Mouse (Mus musculus) liver, embryonic 11.5 days (tissue): ENCODE results near the gene Vmn1r14. TPM values are rescaled to one million over a fixed set of nuclear protein-coding genes. Genes with fewer than 3 reads are reported as not detected.
"Not testable (repeated sequence)": the region's sequence is repeated elsewhere in the genome, so short reads cannot be mapped to it uniquely, and the experiment has no call there.

Experiments used
- ATAC-seq: fragments of 200-750 bp; cut with Nextera tagmentation; replicated peaks from 2 replicates; pipeline ENCODE4 v1.8.0; 2017; ENCODE audit warnings: moderate number of reproducible peaks, mild to moderate bottlenecking, moderate TSS enrichment, moderate library complexity; ENCODE audit not compliant: low FRiP score
- DNase-seq: peaks from one replicate; pipeline ENCODE4 v3.0.0-alpha.2; 2017; ENCODE audit warnings: low spot score
- H3K27ac ChIP-seq: fragments of 300-500 bp; sonication (generic); 2 replicates; pipeline ENCODE4 v1.5.1; 2014; ENCODE audit warnings: mild to moderate bottlenecking, low read depth, low read length, control low read depth
- H3K27me3 ChIP-seq: fragments of 300-500 bp; sonication (generic); replicated peaks from 2 replicates; pipeline ENCODE4 v1.6.1; 2014; ENCODE audit warnings: low read length, mixed read lengths; ENCODE audit not compliant: control insufficient read depth, insufficient read depth
- H3K36me3 ChIP-seq: fragments of 300-500 bp; sonication (generic); 2 replicates; pipeline ENCODE4 v1.6.1; 2014; ENCODE audit warnings: mild to moderate bottlenecking, low read length, moderate library complexity, mixed read lengths; ENCODE audit not compliant: control insufficient read depth, insufficient read depth
- H3K4me1 ChIP-seq: fragments of 300-500 bp; sonication (generic); replicated peaks from 2 replicates; pipeline ENCODE4 v1.6.1; 2014; ENCODE audit warnings: low read length, mixed read lengths; ENCODE audit not compliant: control insufficient read depth, insufficient read depth
- H3K4me2 ChIP-seq: fragments of 300-500 bp; sonication (generic); 2 replicates; pipeline ENCODE4 v1.6.1; 2014; ENCODE audit warnings: mild to moderate bottlenecking, control low read depth, moderate library complexity
- H3K4me3 ChIP-seq: fragments of 300-500 bp; sonication (generic); 2 replicates; pipeline ENCODE4 v1.5.1; 2014; ENCODE audit warnings: low read depth, low read length, control low read depth
- H3K9ac ChIP-seq: fragments of 300-500 bp; sonication (generic); 2 replicates; pipeline ENCODE4 v1.6.1; 2014; ENCODE audit warnings: low read depth, low read length, control low read depth
- H3K9me3 ChIP-seq: fragments of 300-500 bp; sonication (generic); 2 replicates; pipeline ENCODE4 v1.6.1; 2016; ENCODE audit warnings: low read length, inconsistent platforms, mixed read lengths; ENCODE audit not compliant: control insufficient read depth
- WGBS: fragments of 180-500 bp; shearing (Covaris S2); extraction: QIAGEN DNeasy Blood & Tissue Kit; methylation state at CpG from one replicate; pipeline ENCODE4 v1.1.7; 2014; 5-methylcytosine and 5-hydroxymethylcytosine counted together
- polyA plus RNA-seq: library from polyadenylated mRNA; unstranded; fragments of >200 nt; fragmentation: Nextera tagmentation; extraction: Ambion mirVana; gene quantifications from 2 replicates; pipeline ENCODE4 v1.2.1, GENCODE M21; 2014

Gene Vmn1r14
- polyA plus RNA-seq = not detected in 2 replicates

DNA sequence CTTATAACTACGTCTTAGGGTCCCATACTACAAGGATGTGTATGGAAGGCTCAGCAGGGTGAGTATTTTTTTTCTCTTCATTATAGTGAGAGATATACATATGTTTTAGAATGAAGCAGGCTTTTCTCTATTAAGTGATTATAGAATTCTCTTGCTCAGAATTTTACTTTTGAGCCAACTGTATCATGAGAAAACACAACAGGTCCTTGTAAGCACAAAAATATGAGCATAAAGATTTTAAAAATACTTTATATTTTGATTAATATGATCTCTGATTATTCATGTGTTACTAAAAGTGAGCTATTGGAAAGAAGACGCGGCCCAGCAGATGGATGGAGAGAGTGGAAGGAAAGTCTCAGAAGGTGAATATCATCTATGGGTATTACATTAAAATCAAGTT is at the start of gene Vmn1r14:
TSS of gene Vmn1r14 (plus strand) at position 301 of the 400 bp plus-strand sequence.
- H3K9ac ChIP-seq = no peak within 1 kb of the TSS
- no peak within 1 kb of the TSS for H3K4me2 ChIP-seq
- H3K36me3 ChIP-seq = no peaks in the 10 kb centered on the region
- H3K27me3 ChIP-seq = no peaks in the 10 kb centered on the region
- ATAC-seq (no peak), DNase-seq (no peak)
- no peak within 1 kb of the TSS for H3K27ac ChIP-seq
- H3K4me3 ChIP-seq = no peak within 1 kb of the TSS
- WGBS = 92% methylated on average over 3 of the region's 3 CpGs
- no peaks in the 10 kb centered on the region for H3K9me3 ChIP-seq
- H3K4me1 ChIP-seq = no peaks in the 10 kb centered on the region

DNA sequence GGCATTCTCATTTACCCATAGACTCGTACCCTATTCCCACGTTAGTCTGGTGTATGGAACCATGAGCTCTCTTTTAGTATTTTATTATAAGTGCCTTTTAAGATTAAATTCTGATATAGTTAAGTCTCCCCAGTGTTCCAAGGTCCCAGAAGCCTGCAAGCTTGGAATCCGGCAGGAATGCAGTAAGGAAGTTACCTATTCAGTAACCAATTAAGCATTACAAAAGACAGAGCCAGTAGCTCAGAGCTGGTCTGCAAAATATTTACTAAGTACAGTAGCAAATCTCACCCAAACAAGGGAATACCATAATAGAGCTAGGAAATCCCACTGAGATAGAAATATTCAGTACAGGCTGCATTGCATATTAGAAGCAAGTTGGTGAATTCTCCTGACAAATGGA is 41.5 kb upstream of the Vmn1r14 start:
- H3K27ac ChIP-seq, H3K9me3 ChIP-seq, H3K36me3 ChIP-seq, ATAC-seq, H3K4me1 ChIP-seq, H3K9ac ChIP-seq, H3K4me2 ChIP-seq, DNase-seq, H3K27me3 ChIP-seq, H3K4me3 ChIP-seq: not testable (repeated sequence)
- WGBS = 59% methylated on average over 3 of the region's 3 CpGs

DNA sequence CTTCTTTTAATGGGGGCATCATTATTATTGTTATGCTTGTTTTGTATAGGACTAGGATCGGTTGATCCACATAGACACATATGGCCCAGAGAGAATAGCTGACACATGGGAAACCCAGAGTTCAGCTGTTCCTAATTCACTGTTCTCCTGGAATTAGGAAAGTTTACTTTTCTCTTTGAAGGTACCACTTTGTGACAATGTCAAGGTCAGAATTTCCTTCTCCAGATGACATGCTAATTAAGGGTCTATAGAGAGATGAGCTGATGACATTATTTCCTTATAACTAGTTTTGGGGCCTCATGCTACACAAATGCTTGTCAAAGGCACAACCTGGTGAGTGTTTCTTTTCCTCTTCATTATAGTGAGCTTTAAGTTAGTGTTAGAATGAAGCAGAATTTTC is 28.5 kb upstream of the Vmn1r14 start, which contains the start of gene Vmn1r13:
TSS of gene Vmn1r13 (plus strand) at position 301 of the 400 bp plus-strand sequence.
- WGBS = 85% methylated on average over 1 of the region's 1 CpGs
- not testable (repeated sequence) for ATAC-seq, H3K27me3 ChIP-seq, H3K9ac ChIP-seq, H3K27ac ChIP-seq, DNase-seq, H3K4me1 ChIP-seq, H3K9me3 ChIP-seq, H3K4me3 ChIP-seq, H3K4me2 ChIP-seq, H3K36me3 ChIP-seq

DNA sequence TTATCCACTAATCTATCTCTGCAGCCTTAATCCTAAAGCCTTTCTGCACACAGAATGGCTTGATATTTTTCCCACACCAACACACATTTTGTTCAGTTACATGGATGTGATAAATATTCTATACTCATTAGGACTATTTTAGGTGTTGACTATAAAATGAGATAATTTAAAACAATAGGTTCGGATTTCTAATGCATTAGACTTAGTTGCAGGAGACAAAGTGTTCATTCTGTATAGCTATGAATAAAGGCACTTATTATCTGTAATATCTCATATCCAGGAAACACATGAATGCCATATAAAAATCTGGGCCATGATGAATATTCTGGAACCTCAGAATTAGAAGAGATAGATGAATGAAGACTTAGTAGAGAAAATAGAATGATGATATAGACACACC is 26.2 kb downstream of the Vmn1r14 start, which contains the start of gene Vmn1r15:
TSS of gene Vmn1r15 (plus strand) at position 301 of the 400 bp plus-strand sequence.
- Histone ChIP-seq H3K36me3 (no peaks in the 10 kb centered on the region), H3K27me3 (no peaks in the 10 kb centered on the region), H3K4me1 (no peaks in the 10 kb centered on the region), H3K4me3 (no peak within 1 kb of the TSS), H3K9ac (no peak within 1 kb of the TSS), H3K27ac (no peak within 1 kb of the TSS), H3K4me2 (no peak within 1 kb of the TSS), H3K9me3 (no peaks in the 10 kb centered on the region)
- ATAC-seq (no peak), DNase-seq (no peak)
- 65% methylated on average over 1 of the region's 1 CpGs for WGBS

DNA sequence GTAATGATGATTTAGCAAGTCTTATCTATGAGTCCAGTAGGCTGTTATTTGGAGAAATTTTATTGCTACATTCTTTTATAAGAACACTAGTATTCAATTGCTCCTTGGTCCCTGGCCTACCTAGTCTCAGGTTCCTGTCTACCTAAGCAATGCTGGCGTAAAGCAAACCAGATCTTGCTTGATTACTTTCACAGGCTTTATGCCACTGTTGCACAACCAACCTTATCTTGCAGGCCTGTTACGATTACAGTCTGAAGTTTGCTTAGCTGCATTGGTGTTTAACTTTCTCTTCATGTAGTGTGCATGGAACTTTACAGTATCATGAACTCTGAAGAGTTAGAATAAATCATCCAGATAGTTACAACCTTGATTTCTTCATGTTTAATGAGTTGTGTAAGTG is 29.5 kb downstream of the Vmn1r14 start:
- no peak overlapping the region for H3K4me2 ChIP-seq
- H3K27me3 ChIP-seq = no peaks in the 10 kb centered on the region
- no peak overlapping the region for H3K27ac ChIP-seq
- DNase-seq (no peak), ATAC-seq (no peak)
- no peaks in the 10 kb centered on the region for H3K36me3 ChIP-seq
- 68% methylated on average over 2 of the region's 2 CpGs for WGBS
- no peak overlapping the region for H3K9ac ChIP-seq
- H3K4me3 ChIP-seq = no peak overlapping the region
- H3K9me3 ChIP-seq = no peaks in the 10 kb centered on the region
- H3K4me1 ChIP-seq = no peaks in the 10 kb centered on the region

DNA sequence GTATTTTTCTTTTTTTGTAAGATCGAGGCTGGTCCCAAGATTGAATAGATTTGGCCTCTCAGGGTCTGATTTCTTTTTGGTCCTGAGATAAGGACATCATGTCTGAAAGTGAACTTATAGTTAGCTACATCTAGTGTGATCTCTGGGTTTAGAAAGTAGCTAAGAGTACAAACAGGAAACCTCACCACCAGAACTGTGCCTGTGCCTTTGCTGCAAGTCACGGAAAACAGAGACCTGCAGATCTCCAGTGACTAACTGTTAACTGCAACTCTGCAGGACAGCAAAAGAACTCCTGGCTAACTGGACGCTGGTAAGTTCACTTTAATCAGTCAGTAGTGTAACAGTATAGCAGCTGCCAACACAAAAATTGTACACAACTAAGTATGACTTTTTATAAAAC is 40.4 kb downstream of the Vmn1r14 start:
- Histone ChIP-seq H3K36me3 (no peaks in the 10 kb centered on the region), H3K9ac (no peak overlapping the region), H3K4me2 (no peak overlapping the region), H3K27me3 (no peaks in the 10 kb centered on the region), H3K4me1 (no peaks in the 10 kb centered on the region), H3K4me3 (no peak overlapping the region), H3K9me3 (no peaks in the 10 kb centered on the region), H3K27ac (no peak overlapping the region)
- ATAC-seq (no peak), DNase-seq (no peak)
- WGBS = 65% methylated on average over 3 of the region's 3 CpGs

DNA sequence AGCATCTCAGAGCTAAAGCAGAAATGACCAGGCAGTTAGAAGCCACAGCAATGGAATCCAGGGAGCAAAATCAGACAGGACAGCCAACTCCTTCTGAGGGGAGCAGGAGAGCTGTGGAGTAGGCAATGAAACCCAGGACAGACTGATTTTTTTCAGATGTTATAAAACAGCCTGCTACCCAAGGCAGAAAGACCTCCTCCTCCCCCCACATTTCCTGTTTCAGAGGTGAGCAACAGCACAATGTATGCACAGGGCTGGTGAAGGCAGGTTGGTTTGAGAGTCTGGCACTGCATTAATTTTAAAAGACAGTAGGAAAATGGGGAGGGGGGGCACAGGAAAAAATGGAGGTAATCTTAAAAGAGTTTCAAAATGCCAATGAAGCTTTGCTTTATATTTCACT is 41.0 kb downstream of the Vmn1r14 start:
- Histone ChIP-seq H3K27ac (no peak overlapping the region), H3K27me3 (no peaks in the 10 kb centered on the region), H3K9ac (no peak overlapping the region), H3K4me3 (no peak overlapping the region), H3K4me2 (no peak overlapping the region), H3K4me1 (no peaks in the 10 kb centered on the region), H3K9me3 (no peaks in the 10 kb centered on the region), H3K36me3 (no peaks in the 10 kb centered on the region)
- ATAC-seq (no peak), DNase-seq (no peak)

DNA sequence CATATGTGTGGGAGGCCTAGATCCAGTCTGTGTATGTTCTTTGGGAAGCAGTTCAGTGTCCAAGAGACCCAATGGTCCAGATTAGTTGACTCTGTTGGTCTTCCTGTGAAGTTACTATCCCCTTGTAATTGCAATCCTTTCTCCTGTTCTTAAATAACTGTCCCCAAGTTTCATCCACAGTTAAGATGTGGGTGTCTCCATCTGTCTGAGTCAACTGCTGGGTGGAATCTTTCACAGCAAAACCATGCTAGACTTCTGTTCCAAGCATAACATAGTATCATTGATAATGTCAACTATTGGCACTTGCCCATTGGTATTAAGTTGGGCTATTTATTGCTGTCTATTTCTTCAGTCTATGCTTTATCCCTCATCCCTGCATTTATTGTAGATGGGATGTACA is 47.5 kb downstream of the Vmn1r14 start:
- no peak for ATAC-seq
- Histone ChIP-seq H3K36me3 (no peaks in the 10 kb centered on the region), H3K9me3 (no peaks in the 10 kb centered on the region), H3K4me2 (no peak overlapping the region), H3K27me3 (no peaks in the 10 kb centered on the region), H3K27ac (no peak overlapping the region), H3K4me1 (no peaks in the 10 kb centered on the region), H3K9ac (no peak overlapping the region), H3K4me3 (no peak overlapping the region)
- no peak for DNase-seq
